Mouse (Mus musculus) testis, adult 2 months (tissue): ENCODE measurements at regions not wholly inside any gene's neighbourhood (a gene's known extent, or its start where the extent isn't known, plus 50 kb on each side); places are given as distances from the start of the nearest gene placed in this dataset.

Experiments
- CTCF ChIP-seq: fragments of 200-500 bp; IDR thresholded peaks from 2 replicates; pipeline ENCODE4 v1.5.1; 2012; ENCODE audit warnings: low read depth, mild to moderate bottlenecking, inconsistent platforms, low read length, moderate library complexity; ENCODE audit not compliant: control insufficient read depth, insufficient read depth, insufficient replicate concordance
- POLR2A ChIP-seq: fragments of 200-500 bp; IDR thresholded peaks from 2 replicates; pipeline ENCODE4 v1.6.1; 2012; ENCODE audit warnings: low read depth, mild to moderate bottlenecking, inconsistent platforms, low read length, moderate library complexity; ENCODE audit not compliant: control insufficient read depth

- no peak for TF ChIP-seq CTCF
- TF ChIP-seq POLR2A: no peak
Observed at GRCm38 (mm10) chr13:107710368-107710767, 333.9 kb upstream of the Smim15 start.
